Comparison of ENCODE assay signal across 17 mouse cellular contexts in genomic region chr17:25700863-25701496, GRCm38 (mm10). TPM values are rescaled to one million over a fixed set of nuclear protein-coding genes. Genes with fewer than 3 reads are reported as not detected.
DNase-seq lines count a peak whose midpoint lies in the region; ATAC-seq and TF ChIP-seq lines count a peak whose summit lies in the region.
"Had no signal": no experiment of that assay in that cellular context is flagged by ENCODE, and none has a peak within 500 bp of the region (broad histone marks: within the 10 kb centered on the region; RNA-seq: fewer than 3 reads in every experiment).

No protein-coding gene starts in this region.

- H3K4me2 ChIP-seq in heart, embryonic 12.5 days, result no peak overlapping the region
- H3K4me2 ChIP-seq in lung, embryonic 14.5 days, result no peak overlapping the region
- H3K4me2 ChIP-seq: hindbrain, embryonic 13.5 days; limb, embryonic 15.5 days had no signal

- no peaks in the 10 kb centered on the region for H3K9me3 ChIP-seq in heart, embryonic 12.5 days (replicated peaks)
- H3K9me3 ChIP-seq in lung, embryonic 14.5 days (ENCODE audit: low read depth, low read length), result no peaks in the 10 kb centered on the region
- H3K9me3 ChIP-seq in E14TG2a.4 (ENCODE audit: low read length), result no peaks in the 10 kb centered on the region
- H3K9me3 ChIP-seq: hindbrain, embryonic 13.5 days; limb, embryonic 15.5 days had no signal

- WGBS in heart, embryonic 12.5 days, result 53% methylated on average over 9 of the region's 9 CpGs
- 56% methylated on average over 9 of the region's 9 CpGs for WGBS in lung, embryonic 14.5 days
- 55% methylated on average over 9 of the region's 9 CpGs for WGBS in lung, adult 2 months

- H3K27ac ChIP-seq in heart, embryonic 12.5 days (ENCODE audit: poor library complexity, severe bottlenecking), result no peak overlapping the region
- H3K27ac ChIP-seq in lung, embryonic 14.5 days (ENCODE audit: low read depth), result no peak overlapping the region
- no peak overlapping the region for H3K27ac ChIP-seq in bone marrow macrophage, adult 2 months (ENCODE audit: insufficient read depth, low read depth, low read length)
- H3K27ac ChIP-seq: hindbrain, embryonic 13.5 days; limb, embryonic 15.5 days had no signal

- no peaks in the 10 kb centered on the region for H3K4me1 ChIP-seq in heart, embryonic 12.5 days (replicated peaks)
- no peaks in the 10 kb centered on the region for H3K4me1 ChIP-seq in lung, embryonic 14.5 days (ENCODE audit: insufficient read depth)
- no peaks in the 10 kb centered on the region for H3K4me1 ChIP-seq in lung, adult 2 months (ENCODE audit: control insufficient read depth, insufficient read depth, low read length)
- peaks cover 14% of the 10 kb centered on the region for H3K4me1 ChIP-seq in E14TG2a.4 (replicated peaks; ENCODE audit: low read depth, low read length)
- no peaks in the 10 kb centered on the region for H3K4me1 ChIP-seq in bone marrow macrophage, adult 2 months (ENCODE audit: control insufficient read depth, insufficient read depth, low read length)
- H3K4me1 ChIP-seq: hindbrain, embryonic 13.5 days; limb, embryonic 15.5 days had no signal

- no peak for ATAC-seq in heart, embryonic 12.5 days (ENCODE audit: insufficient number of reproducible peaks, low FRiP score)
- no peak for ATAC-seq in lung, embryonic 14.5 days (ENCODE audit: insufficient read depth)

- peak; percentile 55 for DNase-seq in heart, adult 11 months
- peak; percentile 35 for DNase-seq in lung, embryonic 14.5 days
- DNase-seq in lung, adult 2 months, result no peak
- DNase-seq in ovary, adult 18-20 months (ENCODE audit: low spot score), result no peak
- DNase-seq in ovary, postnatal 14 days (ENCODE audit: low spot score), result no peak
- DNase-seq: cerebellum, postnatal 25 days; layer of hippocampus, postnatal 36 days; spleen, adult 18-20 months; thymus, adult 2 months had no signal

- peak; percentile 49 for TF ChIP-seq CTCF in lung, embryonic 14.5 days (IDR thresholded peaks at IDR 0.05; ENCODE audit: low read depth)
- no peak for TF ChIP-seq CTCF in lung, adult 2 months (IDR thresholded peaks at IDR 0.05; ENCODE audit: insufficient read depth, low read length)
- TF ChIP-seq CTCF in E14TG2a.4 (conservative IDR thresholded peaks at IDR 0.05; ENCODE audit: low read length), result peak; percentile 40
- peak; percentile 9; the same call in 1 of the 2 replicates for TF ChIP-seq CTCF in bone marrow macrophage, adult 2 months (IDR thresholded peaks at IDR 0.05; ENCODE audit: low read depth, low read length)

- no peak for TF ChIP-seq POLR2A in lung, adult 2 months (IDR thresholded peaks at IDR 0.05; ENCODE audit: borderline replicate concordance, extremely low read depth, low read depth, low read length)
- no peak for TF ChIP-seq POLR2A in bone marrow macrophage, adult 2 months (IDR thresholded peaks at IDR 0.05; ENCODE audit: borderline replicate concordance, low read depth, low read length)

- no peak overlapping the region for H3K4me3 ChIP-seq in heart, embryonic 12.5 days
- no peak overlapping the region for H3K4me3 ChIP-seq in lung, embryonic 14.5 days (ENCODE audit: low read depth, low read length)
- no peak overlapping the region for H3K4me3 ChIP-seq in lung, adult 2 months (replicated peaks; ENCODE audit: extremely low read depth, low read depth, low read length)
- no peak overlapping the region for H3K4me3 ChIP-seq in E14TG2a.4 (replicated peaks; ENCODE audit: low read length)
- no peak overlapping the region for H3K4me3 ChIP-seq in bone marrow macrophage, adult 2 months (ENCODE audit: insufficient read depth, low read length)
- H3K4me3 ChIP-seq: erythroblast, embryonic 14.5 days; hindbrain, embryonic 13.5 days; limb, embryonic 15.5 days; myocyte had no signal

- H3K27me3 ChIP-seq in heart, embryonic 12.5 days (replicated peaks), result peaks cover 10% of the 10 kb centered on the region
- H3K27me3 ChIP-seq in lung, embryonic 14.5 days (ENCODE audit: insufficient read depth, low read length), result no peaks in the 10 kb centered on the region
- H3K27me3 ChIP-seq in E14TG2a.4 (ENCODE audit: insufficient read depth, low read length), result peaks cover 4% of the 10 kb centered on the region; the same call in 1 of the 2 replicates

- H3K9ac ChIP-seq in heart, embryonic 12.5 days, result no peak overlapping the region
- H3K9ac ChIP-seq in lung, embryonic 14.5 days, result no peak overlapping the region
- H3K9ac ChIP-seq: hindbrain, embryonic 13.5 days; limb, embryonic 15.5 days had no signal

- no peaks in the 10 kb centered on the region for H3K36me3 ChIP-seq in heart, embryonic 12.5 days
- H3K36me3 ChIP-seq in lung, embryonic 14.5 days (ENCODE audit: insufficient read depth), result no peaks in the 10 kb centered on the region
- no peaks in the 10 kb centered on the region for H3K36me3 ChIP-seq in E14TG2a.4 (ENCODE audit: insufficient read depth, low read length)
- H3K36me3 ChIP-seq: hindbrain, embryonic 13.5 days; limb, embryonic 15.5 days had no signal

RNA-seq across cellular contexts. Expression of gene Gng13, which starts 16.0 kb away (rescaled TPM):
- 1.5 and 4.9 TPM in 2 replicates for polyA plus RNA-seq in heart, embryonic 12.5 days (2016; fragmentation: Nextera tagmentation; extraction: Ambion mirVana)
- 1.3 and 1.4 TPM in 2 replicates for polyA plus RNA-seq in lung, embryonic 14.5 days (2014; fragmentation: Nextera tagmentation; extraction: Ambion mirVana)
- 0.36 TPM in 1 of 2 replicates, not detected in the other for polyA plus RNA-seq in lung, adult 2 months (2012; rRNA removed)
- not detected in 2 replicates for polyA plus RNA-seq in bone marrow macrophage, adult 2 months (2012; ENCODE audit: insufficient read depth, insufficient read length, missing spikeins)
- polyA plus RNA-seq: erythroblast, embryonic 14.5 days had no signal

RNA-seq across cellular contexts. Expression of gene Chtf18, which starts 26.2 kb away (rescaled TPM):
- 22.4 and 23.0 TPM in 2 replicates for polyA plus RNA-seq in heart, embryonic 12.5 days (2016; fragmentation: Nextera tagmentation; extraction: Ambion mirVana)
- polyA plus RNA-seq in lung, embryonic 14.5 days (2014; fragmentation: Nextera tagmentation; extraction: Ambion mirVana), result 27.1 and 32.3 TPM in 2 replicates
- polyA plus RNA-seq in lung, adult 2 months (2012; rRNA removed), result 3.0 and 4.2 TPM in 2 replicates
- 7.4 and 14.1 TPM in 2 replicates for polyA plus RNA-seq in bone marrow macrophage, adult 2 months (2012; ENCODE audit: insufficient read depth, insufficient read length, missing spikeins)

RNA-seq across cellular contexts. Expression of gene Rpusd1, which starts 26.5 kb away (rescaled TPM):
- polyA plus RNA-seq in heart, embryonic 12.5 days (2016; fragmentation: Nextera tagmentation; extraction: Ambion mirVana), result 11.3 and 12.5 TPM in 2 replicates
- 22.1 and 22.6 TPM in 2 replicates for polyA plus RNA-seq in lung, embryonic 14.5 days (2014; fragmentation: Nextera tagmentation; extraction: Ambion mirVana)
- 40.1 and 45.0 TPM in 2 replicates for polyA plus RNA-seq in lung, adult 2 months (2012; rRNA removed)
- 10.1 and 10.2 TPM in 2 replicates for polyA plus RNA-seq in bone marrow macrophage, adult 2 months (2012; ENCODE audit: insufficient read depth, insufficient read length, missing spikeins)

RNA-seq across cellular contexts. Expression of gene Mslnl, which starts 34.9 kb away (rescaled TPM):
- polyA plus RNA-seq in heart, embryonic 12.5 days (2016; fragmentation: Nextera tagmentation; extraction: Ambion mirVana), result not detected in 2 replicates
- polyA plus RNA-seq in lung, embryonic 14.5 days (2014; fragmentation: Nextera tagmentation; extraction: Ambion mirVana), result 0.24 and 0.31 TPM in 2 replicates
- 0.23 and 0.25 TPM in 2 replicates for polyA plus RNA-seq in lung, adult 2 months (2012; rRNA removed)
- not detected in 2 replicates for polyA plus RNA-seq in bone marrow macrophage, adult 2 months (2012; ENCODE audit: insufficient read depth, insufficient read length, missing spikeins)
- polyA plus RNA-seq: erythroblast, embryonic 14.5 days; hindbrain, embryonic 13.5 days; kidney, embryonic 16.5 days; myocyte had no signal

RNA-seq across cellular contexts. Expression of gene Msln, which starts 53.2 kb away (rescaled TPM):
- 18.2 and 20.5 TPM in 2 replicates for polyA plus RNA-seq in heart, embryonic 12.5 days (2016; fragmentation: Nextera tagmentation; extraction: Ambion mirVana)
- 1.8 and 4.6 TPM in 2 replicates for polyA plus RNA-seq in lung, embryonic 14.5 days (2014; fragmentation: Nextera tagmentation; extraction: Ambion mirVana)
- polyA plus RNA-seq in lung, adult 2 months (2012; rRNA removed), result 71.2 and 78.4 TPM in 2 replicates
- not detected in 2 replicates for polyA plus RNA-seq in bone marrow macrophage, adult 2 months (2012; ENCODE audit: insufficient read depth, insufficient read length, missing spikeins)
- polyA plus RNA-seq: erythroblast, embryonic 14.5 days had no signal

Comparison
In these comparisons a context has a peak if more than half of its experiments do, and no peak if none do; other contexts are left out.
1. DNase-seq: peak in heart, adult 11 months (single experiment) and lung, embryonic 14.5 days (single experiment); none in lung, adult 2 months (single experiment), ovary, adult 18-20 months (single experiment) and ovary, postnatal 14 days (single experiment).